8 mouse cellular contexts compared by ENCODE assay signal in genomic region chr3:121291225-121291559, GRCm38 (mm10). TPM values are rescaled to one million over a fixed set of nuclear protein-coding genes. Genes with fewer than 3 reads are reported as not detected.
DNase-seq lines count a peak whose midpoint lies in the region; ATAC-seq and TF ChIP-seq lines count a peak whose summit lies in the region.

No protein-coding gene starts in this region.

- peak overlapping the region; percentile 20 for H3ac ChIP-seq in myocyte (ENCODE audit: control insufficient read depth, insufficient read length)

- intact Hi-C loops in left cerebral cortex, postnatal 25 days (cut with DNase I): loop anchor here (2.0 kb wide), 1 partner anchor 120 kb away; the partner anchor contains the start of gene Rwdd3

- peak overlapping the region; percentile 49 for H3K9ac ChIP-seq in embryonic facial prominence, embryonic 11.5 days (replicated peaks; ENCODE audit: low read length)
- H3K9ac ChIP-seq in hindbrain, postnatal 0 days (replicated peaks; ENCODE audit: low read length): peak overlapping the region; percentile 60; the same call in 1 of the 2 replicates

- no peak for DNase-seq in layer of hippocampus, adult 2 months (ENCODE audit: low spot score in 2 of 2)
- DNase-seq in layer of hippocampus, postnatal 14 days (ENCODE audit: low spot score in 2 of 2): no peak
- no peak for DNase-seq in embryonic facial prominence, embryonic 11.5 days (ENCODE audit: low spot score)
- DNase-seq in hindbrain, postnatal 0 days (ENCODE audit: low spot score): no peak
- no peak for DNase-seq in adrenal gland, postnatal 25 days
- DNase-seq in thymus, postnatal 10 days (ENCODE audit: low spot score in 2 of 2): no peak
- DNase-seq in left cerebral cortex, postnatal 25 days (ENCODE audit: low spot score in 2 of 2): no peak

- H3K4me1 ChIP-seq in embryonic facial prominence, embryonic 11.5 days (ENCODE audit: control insufficient read depth, insufficient read depth, low read length): no peaks in the 10 kb centered on the region
- H3K4me1 ChIP-seq in hindbrain, postnatal 0 days (ENCODE audit: insufficient read depth, low read length): no peaks in the 10 kb centered on the region

- H3K4me2 ChIP-seq in embryonic facial prominence, embryonic 11.5 days (ENCODE audit: low read depth, low read length): peak overlapping the region; percentile 25
- peak overlapping the region; percentile 55 for H3K4me2 ChIP-seq in hindbrain, postnatal 0 days (ENCODE audit: low read depth, low read length)
- H3K4me2 ChIP-seq in myocyte (ENCODE audit: low read depth): peak overlapping the region; percentile 74

- H3K27ac ChIP-seq in layer of hippocampus, adult 2 months: peak overlapping the region; percentile 99
- no peak overlapping the region for H3K27ac ChIP-seq in embryonic facial prominence, embryonic 11.5 days (replicated peaks; ENCODE audit: low read depth, low read length)
- H3K27ac ChIP-seq in hindbrain, postnatal 0 days: peak overlapping the region; percentile 89

- no peaks in the 10 kb centered on the region for H3K36me3 ChIP-seq in embryonic facial prominence, embryonic 11.5 days (replicated peaks; ENCODE audit: control insufficient read depth, insufficient read depth, low read depth, low read length)
- H3K36me3 ChIP-seq in hindbrain, postnatal 0 days (ENCODE audit: insufficient read depth, low read length): no peaks in the 10 kb centered on the region
- no peaks in the 10 kb centered on the region for H3K36me3 ChIP-seq in myocyte (ENCODE audit: control insufficient read depth, insufficient read depth)

- ATAC-seq in embryonic facial prominence, embryonic 11.5 days (replicated peaks; ENCODE audit: insufficient number of reproducible peaks, low FRiP score, low TSS enrichment, low read depth): no peak
- no peak for ATAC-seq in hindbrain, postnatal 0 days

- H3K4me3 ChIP-seq in layer of hippocampus, adult 2 months: peak overlapping the region; percentile 75
- peak overlapping the region; percentile 46 for H3K4me3 ChIP-seq in embryonic facial prominence, embryonic 11.5 days (ENCODE audit: low read depth, low read length)
- H3K4me3 ChIP-seq in hindbrain, postnatal 0 days (ENCODE audit: low read length): peak overlapping the region; percentile 70
- H3K4me3 ChIP-seq in myocyte: peak overlapping the region; percentile 69

- TF ChIP-seq POLR2A in myocyte (IDR thresholded peaks at IDR 0.05; ENCODE audit: insufficient read length, low read depth): no peak

- TF ChIP-seq CTCF in layer of hippocampus, adult 2 months (conservative IDR thresholded peaks at IDR 0.05): no peak
- TF ChIP-seq CTCF in hindbrain, postnatal 0 days (IDR thresholded peaks at IDR 0.05; ENCODE audit: low read depth): no peak

- H3K9me3 ChIP-seq in embryonic facial prominence, embryonic 11.5 days (replicated peaks; ENCODE audit: control insufficient read depth, low read length): no peaks in the 10 kb centered on the region
- H3K9me3 ChIP-seq in hindbrain, postnatal 0 days (ENCODE audit: low read length): no peaks in the 10 kb centered on the region

- 4% methylated on average over 7 of the region's 7 CpGs for WGBS in embryonic facial prominence, embryonic 11.5 days
- 7% methylated on average over 7 of the region's 7 CpGs for WGBS in hindbrain, postnatal 0 days

- H3K79me2 ChIP-seq in myocyte (ENCODE audit: control insufficient read depth, insufficient read depth): no peaks in the 10 kb centered on the region

- H3K27me3 ChIP-seq in embryonic facial prominence, embryonic 11.5 days (ENCODE audit: control insufficient read depth, insufficient read depth, low read length): no peaks in the 10 kb centered on the region
- H3K27me3 ChIP-seq in hindbrain, postnatal 0 days (ENCODE audit: insufficient read depth, low read length): no peaks in the 10 kb centered on the region
- no peaks in the 10 kb centered on the region for H3K27me3 ChIP-seq in myocyte (ENCODE audit: control insufficient read depth, insufficient read depth, insufficient read length)

TF ChIP-seq in myocyte, 11 proteins besides CTCF, POLR2A, EP300 and RAD21:
- TF ChIP-seq MYOG (IDR thresholded peaks at IDR 0.05; ENCODE audit: control insufficient read depth in 1 of 3, insufficient read depth in 1 of 3, insufficient read length in 2 of 3, low read depth in 2 of 3) (no peak), CEBPB (IDR thresholded peaks at IDR 0.05; ENCODE audit: insufficient read depth, poor library complexity, severe bottlenecking) (no peak), MYOD1 (IDR thresholded peaks at IDR 0.05; ENCODE audit: control insufficient read depth in 1 of 3, insufficient read length in 2 of 3, low read depth in 2 of 3) (no peak), USF1 (IDR thresholded peaks at IDR 0.05; ENCODE audit: low read depth) (no peak), MAX (IDR thresholded peaks at IDR 0.05; ENCODE audit: low read depth) (no peak), TCF3 (IDR thresholded peaks at IDR 0.05; ENCODE audit: insufficient read length, low read depth) (no peak), TCF12 (IDR thresholded peaks at IDR 0.05; ENCODE audit: insufficient read depth, poor library complexity, severe bottlenecking) (no peak), E2F4 (IDR thresholded peaks at IDR 0.05; ENCODE audit: insufficient read depth) (no peak), REST (IDR thresholded peaks at IDR 0.05; ENCODE audit: insufficient read depth, insufficient read length) (no peak), POLR2AphosphoS2 (IDR thresholded peaks at IDR 0.05; ENCODE audit: insufficient read length, low read depth) (no peak), SRF (IDR thresholded peaks at IDR 0.05; ENCODE audit: control insufficient read depth, insufficient read length, low read depth) (no peak)

RNA-seq across cellular contexts. Expression of gene Alg14, which starts 0.4 kb away (rescaled TPM):
- total RNA-seq in layer of hippocampus, adult 2 months (2021): 10 to 100 TPM in 1 of 2 experiments, 1 to 10 TPM in 1; 9.8 to 13.6 TPM
- 10 to 100 TPM; 18.6 to 21.7 TPM for total RNA-seq in layer of hippocampus, postnatal 14 days (2021)
- 35.4 and 35.6 TPM in 2 replicates for polyA plus RNA-seq in embryonic facial prominence, embryonic 11.5 days (2014; fragmentation: Nextera tagmentation; extraction: Ambion mirVana)
- 26.6 and 30.3 TPM in 2 replicates for total RNA-seq in hindbrain, postnatal 0 days (2014; rRNA removed)
- polyA plus RNA-seq in hindbrain, postnatal 0 days (2015; fragmentation: Nextera tagmentation; extraction: Ambion mirVana): 35.3 and 39.5 TPM in 2 replicates
- 14.8 TPM for polyA plus RNA-seq in myocyte (2012; fragmentation: generic; extraction: Trizol)
- 41.7 and 55.2 TPM in 2 replicates for total RNA-seq in adrenal gland, postnatal 25 days (2021)
- total RNA-seq in left cerebral cortex, postnatal 25 days (2021): 10 to 100 TPM; 15.2 to 16.3 TPM

RNA-seq across cellular contexts. Expression of gene Tmem56, which starts 8.3 kb away (rescaled TPM):
- 10 to 100 TPM; 30.6 to 31.1 TPM for total RNA-seq in layer of hippocampus, adult 2 months (2021)
- total RNA-seq in layer of hippocampus, postnatal 14 days (2021): 10 to 100 TPM; 25.4 to 28.3 TPM
- polyA plus RNA-seq in embryonic facial prominence, embryonic 11.5 days (2014; fragmentation: Nextera tagmentation; extraction: Ambion mirVana): 0.90 and 1.6 TPM in 2 replicates
- total RNA-seq in hindbrain, postnatal 0 days (2014; rRNA removed): 8.1 and 13.5 TPM in 2 replicates
- 3.8 and 3.9 TPM in 2 replicates for polyA plus RNA-seq in hindbrain, postnatal 0 days (2015; fragmentation: Nextera tagmentation; extraction: Ambion mirVana)
- 0.13 TPM for polyA plus RNA-seq in myocyte (2012; fragmentation: generic; extraction: Trizol)
- total RNA-seq in adrenal gland, postnatal 25 days (2021): 30.2 and 34.0 TPM in 2 replicates
- 10 to 100 TPM; 47.1 to 47.3 TPM for total RNA-seq in left cerebral cortex, postnatal 25 days (2021)
